Mouse (Mus musculus) stomach, postnatal 0 days (tissue): Measurements from ENCODE around the gene Trp53inp2.

Source experiments
- CTCF ChIP-seq: IDR thresholded peaks from 2 replicates; pipeline ENCODE4 v1.5.1; 2016; ENCODE audit warnings: antibody characterized with exemption, low read depth, mild to moderate bottlenecking, moderate library complexity
- EP300 ChIP-seq: optimal IDR thresholded peaks from 2 replicates; pipeline ENCODE3; 2016; ENCODE audit warnings: antibody characterized with exemption

DNA sequence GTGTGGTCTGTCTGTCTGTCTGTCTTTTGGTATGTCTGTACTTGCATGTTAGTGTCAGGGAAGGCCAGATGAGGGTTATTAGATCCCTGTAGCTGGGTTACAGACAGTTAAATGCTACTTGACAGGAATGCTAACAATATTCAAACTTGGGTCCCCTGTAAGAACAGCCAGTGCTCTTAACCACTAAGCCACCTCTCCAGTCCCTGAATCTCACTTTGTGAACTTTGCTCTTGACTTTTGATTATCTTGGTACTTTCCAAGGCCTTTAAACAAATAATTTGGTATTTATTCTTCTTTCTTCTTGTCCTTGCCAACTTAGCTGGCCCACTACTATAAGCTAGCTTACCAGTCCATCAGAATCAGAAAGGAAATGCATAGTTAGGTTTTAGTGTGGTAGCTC lies 40.7 kb upstream of the Trp53inp2 start:
- no peak for TF ChIP-seq CTCF
- TF ChIP-seq EP300, result no peak
